Mouse (Mus musculus): Measurements from ENCODE around the gene Acot2.
"Not testable (repeated sequence)": the region's sequence is repeated elsewhere in the genome, so short reads cannot be mapped to it uniquely, and the experiment has no call there.

Gene Acot2

DNA sequence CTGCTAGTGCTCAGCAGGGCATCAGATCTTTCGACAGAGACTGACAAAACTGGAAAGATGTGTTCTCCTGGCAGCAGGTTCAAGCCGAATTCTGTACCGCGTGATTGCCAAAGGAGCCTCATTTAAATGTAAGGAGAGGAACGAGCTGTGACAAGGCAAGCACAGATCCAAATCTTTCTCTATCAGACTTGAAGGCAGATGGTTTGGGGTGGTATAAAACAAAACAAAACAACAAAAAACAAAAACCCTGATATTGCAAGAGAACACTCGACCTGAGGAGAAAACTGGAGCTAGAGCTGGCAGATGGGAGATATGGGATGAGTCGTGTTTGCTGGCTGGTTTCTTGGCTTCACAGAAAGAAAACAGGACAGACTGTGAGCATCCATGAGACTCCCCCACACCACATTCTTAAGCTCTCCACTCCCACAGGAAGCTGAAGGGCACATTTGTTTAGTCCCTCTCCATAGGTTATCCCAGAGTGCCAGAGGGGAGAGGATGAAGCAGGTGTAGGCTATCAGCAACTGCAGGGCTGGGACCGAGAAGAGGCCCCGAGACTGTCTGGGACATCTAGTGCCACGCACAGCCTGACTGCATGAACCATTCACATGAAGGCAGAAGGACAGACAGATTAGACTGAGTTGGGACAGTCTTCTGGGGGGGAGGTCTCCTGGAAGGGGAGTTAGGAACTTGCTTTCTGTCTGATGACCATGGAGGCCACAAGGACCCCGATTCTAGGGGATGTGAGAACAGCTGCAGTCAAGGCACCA lies 10.9 kb downstream of the Acot2 start:
- in situ Hi-C loops (cut with MboI) = no loop called here

DNA sequence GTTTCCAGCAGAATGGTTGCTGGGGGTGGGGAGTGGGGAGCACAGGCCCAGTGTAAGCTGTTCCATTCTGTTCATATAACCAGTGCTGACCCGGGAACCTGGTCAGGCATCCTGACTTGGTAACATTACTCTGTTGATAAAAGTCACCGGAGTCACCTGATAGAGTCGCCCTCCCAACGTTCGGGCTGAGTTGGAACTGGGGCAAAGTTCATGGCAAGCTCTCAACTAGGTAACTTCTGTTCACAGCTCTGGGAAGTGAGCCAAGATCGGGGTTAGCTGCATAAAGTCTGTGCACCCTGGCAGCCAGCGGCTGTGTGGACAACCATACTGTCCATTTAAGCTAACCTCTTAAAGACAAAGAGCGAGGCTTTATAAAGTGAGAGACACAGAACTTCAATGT lies 11.6 kb downstream of the Acot2 start:
- in situ Hi-C loops (cut with MboI) = not testable (repeated sequence)

DNA sequence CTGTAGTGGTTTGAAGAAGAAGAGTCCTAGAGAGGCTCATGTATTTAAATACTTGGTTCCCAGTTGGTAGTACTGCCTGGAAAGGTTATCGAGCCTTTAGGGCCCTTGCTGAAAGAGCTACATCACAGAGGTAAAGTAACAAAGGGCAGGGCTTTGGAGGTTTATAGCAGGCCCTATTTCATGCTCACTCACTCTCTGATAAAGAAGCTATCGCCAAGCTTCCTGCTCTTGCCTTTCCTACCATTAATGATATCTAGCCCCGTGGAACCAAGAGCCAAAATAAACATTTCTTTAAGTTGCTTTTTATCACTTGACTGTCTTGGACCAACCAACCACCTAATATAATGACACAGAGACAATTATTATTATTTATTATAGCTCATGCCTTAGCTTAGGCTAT lies 12.8 kb downstream of the Acot2 start:
- in situ Hi-C loops (cut with MboI) = no loop called here

DNA sequence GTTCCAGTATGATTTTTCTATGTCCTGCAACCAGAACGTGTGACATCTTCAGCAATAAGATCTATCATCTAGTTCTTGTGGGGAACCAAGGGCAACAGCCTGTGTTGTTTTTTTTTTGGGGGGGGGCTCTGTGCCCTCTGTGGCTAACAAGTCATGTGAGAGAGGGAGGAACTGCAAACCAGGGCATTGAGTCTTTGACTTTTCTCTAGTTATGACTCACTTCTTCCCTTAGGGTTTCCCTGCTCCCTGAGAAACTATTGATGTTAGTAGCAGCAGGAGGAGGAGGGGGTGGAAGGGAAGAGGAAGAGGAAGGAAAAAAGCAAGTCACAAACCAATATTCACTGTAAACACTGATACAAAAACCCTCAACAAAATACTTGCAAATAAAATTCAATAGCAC lies 16.2 kb downstream of the Acot2 start:
- in situ Hi-C loops (cut with MboI) = no loop called here

DNA sequence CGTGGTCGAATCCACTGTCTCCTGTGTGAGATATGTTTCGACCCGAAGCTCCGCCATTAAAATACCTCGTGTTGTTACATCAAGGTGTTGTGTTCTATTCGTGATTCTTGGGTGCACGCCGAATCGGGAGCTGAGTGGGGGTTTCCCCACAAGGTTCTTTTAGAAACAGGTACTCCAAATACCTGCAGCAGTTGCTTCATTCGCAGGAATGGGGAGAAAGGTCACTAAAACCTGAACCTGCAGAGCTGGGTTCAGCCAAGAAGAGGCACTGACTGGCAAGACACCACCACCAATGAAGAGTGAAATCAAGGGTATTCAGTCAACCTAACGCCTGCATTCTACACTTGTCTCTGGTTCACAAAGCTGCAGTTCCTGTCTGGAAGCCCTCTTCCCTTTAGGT lies 20.6 kb downstream of the Acot2 start:
- in situ Hi-C loops (cut with MboI) = no loop called here

DNA sequence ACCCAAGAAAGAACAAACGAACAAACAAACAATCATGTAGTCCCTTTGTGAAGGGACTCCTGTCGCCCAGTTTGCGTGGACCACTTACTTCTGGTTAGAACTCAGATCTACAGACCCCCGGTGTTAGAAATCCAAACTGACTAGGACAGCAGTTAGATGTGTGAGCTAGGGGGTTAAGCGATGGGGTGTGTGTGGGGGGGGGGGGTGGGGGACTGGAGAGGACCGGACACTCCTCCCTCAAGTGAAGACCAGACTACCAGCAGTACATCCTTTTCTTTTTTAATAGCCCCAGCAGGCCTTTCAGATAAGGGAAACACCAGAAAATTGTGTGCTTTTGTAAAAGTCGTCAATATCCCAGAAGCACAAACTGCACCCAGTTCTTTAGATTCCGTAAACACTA lies 21.1 kb downstream of the Acot2 start:
- in situ Hi-C loops (cut with MboI) = no loop called here

DNA sequence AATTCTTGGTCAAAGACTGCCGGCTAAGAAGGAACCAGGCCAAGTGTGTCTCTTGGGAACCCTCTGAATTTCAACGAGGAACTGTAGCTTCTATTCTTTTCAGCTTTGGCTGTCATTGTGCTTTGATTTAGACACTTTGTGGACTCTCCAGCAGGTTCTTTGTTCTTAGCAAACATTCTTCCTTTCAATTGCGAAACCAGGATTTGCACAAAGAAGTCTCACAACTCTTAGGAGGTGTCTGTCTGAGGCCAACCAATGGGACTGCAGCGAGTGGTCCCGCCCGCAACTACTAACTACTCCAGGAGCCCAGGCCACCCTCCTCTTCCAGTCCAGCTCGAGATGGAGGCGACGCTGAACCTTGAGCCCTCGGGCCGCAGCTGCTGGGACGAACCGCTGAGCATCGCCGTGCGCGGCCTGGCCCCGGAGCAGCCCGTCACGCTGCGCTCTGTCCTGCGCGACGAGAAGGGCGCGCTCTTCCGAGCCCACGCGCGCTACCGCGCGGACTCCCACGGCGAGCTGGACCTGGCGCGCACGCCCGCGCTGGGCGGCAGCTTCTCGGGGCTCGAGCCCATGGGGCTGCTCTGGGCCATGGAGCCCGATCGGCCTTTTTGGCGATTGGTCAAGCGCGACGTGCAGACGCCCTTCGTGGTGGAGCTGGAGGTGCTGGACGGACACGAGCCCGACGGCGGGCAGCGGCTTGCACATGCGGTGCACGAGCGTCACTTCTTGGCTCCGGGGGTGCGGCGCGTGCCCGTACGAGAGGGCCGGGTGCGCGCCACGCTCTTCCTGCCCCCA lies 21.7 kb downstream of the Acot2 start, which contains the start of gene Acot1:
TSS of gene Acot1 (plus strand) at position 320 of the 795 bp plus-strand sequence.
- in situ Hi-C loops (cut with MboI) = not testable (repeated sequence)

DNA sequence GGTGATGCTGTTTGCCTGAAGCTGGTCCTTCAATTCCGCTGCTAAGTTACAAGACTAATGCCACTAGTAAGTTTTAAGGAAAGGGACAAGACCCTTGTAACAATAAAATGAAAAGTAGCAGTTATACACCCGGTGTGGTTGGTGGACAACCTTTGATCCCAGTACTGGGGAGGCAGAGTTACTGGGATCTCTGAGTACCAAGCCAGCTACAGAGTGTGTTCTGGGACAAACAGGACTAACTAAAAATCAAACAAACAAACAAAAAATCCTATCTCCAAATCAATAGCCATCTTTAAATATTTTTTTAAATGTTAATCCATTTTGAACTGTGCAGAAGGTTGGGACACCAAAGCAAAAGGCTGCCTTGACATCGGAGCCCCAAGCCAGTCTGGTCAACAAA lies 22.5 kb downstream of the Acot2 start:
- in situ Hi-C loops (cut with MboI) = no loop called here

DNA sequence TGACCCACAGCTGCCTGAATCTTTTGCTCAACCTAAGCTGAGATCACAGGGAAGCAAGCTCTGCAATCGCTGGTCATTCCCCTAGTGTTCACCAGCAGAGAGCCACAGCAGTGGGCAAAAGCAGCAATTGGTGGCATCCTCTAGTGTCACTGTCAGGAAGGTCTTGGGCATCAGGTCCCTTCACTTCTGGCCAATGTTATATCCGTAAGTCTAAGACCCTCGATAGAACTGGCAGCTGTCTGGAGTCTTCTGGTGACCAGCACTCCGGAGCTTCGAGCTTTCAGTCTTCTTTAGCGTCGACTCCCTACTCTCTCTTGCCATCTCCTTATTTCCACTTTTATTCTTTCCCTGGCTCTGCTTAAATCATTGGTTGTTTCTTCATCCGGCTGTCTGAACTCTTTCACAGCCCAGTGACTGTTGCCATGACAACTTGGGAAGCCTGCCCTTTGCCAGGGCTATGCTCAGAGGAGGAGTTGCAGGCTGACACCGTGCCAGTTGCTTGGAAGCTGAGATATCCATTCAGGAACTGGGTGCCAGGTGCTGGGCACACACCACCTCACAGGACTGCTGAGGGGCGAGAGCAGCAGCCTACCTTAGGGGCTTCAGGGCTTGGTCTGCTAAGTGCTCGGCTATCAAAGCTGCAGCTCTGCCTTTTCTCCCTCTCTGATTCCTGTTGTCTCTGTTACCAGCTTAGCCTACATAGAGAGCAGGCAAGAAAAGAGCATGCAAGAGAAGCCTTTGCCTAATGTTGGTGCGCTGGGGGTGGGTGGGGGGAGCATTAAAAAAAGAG lies 23.8 kb downstream of the Acot2 start:
- in situ Hi-C loops (cut with MboI) = no loop called here

DNA sequence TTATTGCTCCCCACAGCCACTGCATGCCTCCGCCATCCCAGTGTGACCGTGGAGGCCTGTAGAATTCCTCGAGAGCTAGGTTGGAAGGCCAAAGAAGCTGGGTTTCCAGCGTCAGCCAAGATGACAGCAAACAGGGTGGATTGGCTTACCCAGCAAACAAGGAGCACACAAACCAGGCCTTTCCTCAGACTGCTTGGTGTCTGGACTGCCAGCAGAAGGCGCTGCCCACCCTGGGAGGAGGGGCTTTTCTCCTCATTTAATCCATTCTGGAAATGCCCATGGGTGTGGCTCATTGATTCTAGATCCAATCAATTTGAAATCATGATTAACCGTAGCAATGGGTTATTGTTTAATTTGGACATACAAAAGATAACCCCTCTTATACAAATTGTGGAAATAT lies 25.5 kb downstream of the Acot2 start:
- in situ Hi-C loops (cut with MboI) = no loop called here

DNA sequence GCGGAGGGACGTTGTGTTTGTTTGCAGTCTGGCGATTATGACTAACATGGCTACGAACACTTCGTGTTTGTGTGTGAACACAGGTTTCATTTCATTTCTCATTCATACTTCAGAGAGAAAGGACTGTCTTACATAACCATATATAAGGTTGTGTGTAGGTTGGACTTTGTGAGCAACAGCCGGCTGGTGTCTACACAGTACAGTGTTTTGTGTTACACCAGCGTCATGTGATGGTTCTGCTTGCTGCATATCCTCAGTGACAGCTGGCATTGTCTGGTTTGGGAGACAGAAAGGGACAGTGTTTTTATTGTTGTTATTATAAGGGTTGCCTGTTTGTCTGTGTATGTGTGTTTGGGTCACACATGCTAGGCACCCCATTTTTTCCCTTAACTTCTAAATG lies 26.0 kb downstream of the Acot2 start:
- in situ Hi-C loops (cut with MboI) = no loop called here

DNA sequence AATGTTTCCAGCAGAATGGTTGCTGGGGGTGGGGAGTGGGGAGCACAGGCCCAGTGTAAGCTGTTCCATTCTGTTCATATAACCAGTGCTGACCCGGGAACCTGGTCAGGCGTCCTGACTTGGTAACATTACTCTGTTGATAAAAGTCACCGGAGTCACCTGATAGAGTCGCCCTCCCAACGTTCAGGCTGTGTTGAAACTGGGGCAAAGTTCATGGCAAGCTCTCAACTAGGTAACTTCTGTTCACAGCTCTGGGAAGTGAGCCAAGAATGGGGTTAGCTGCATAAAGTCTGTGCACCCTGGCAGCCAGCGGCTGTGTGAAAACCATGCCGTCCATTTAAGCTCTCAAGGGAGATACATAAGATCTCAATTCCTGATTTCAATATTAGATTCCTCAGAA lies 32.9 kb downstream of the Acot2 start:
- in situ Hi-C loops (cut with MboI) = not testable (repeated sequence)

DNA sequence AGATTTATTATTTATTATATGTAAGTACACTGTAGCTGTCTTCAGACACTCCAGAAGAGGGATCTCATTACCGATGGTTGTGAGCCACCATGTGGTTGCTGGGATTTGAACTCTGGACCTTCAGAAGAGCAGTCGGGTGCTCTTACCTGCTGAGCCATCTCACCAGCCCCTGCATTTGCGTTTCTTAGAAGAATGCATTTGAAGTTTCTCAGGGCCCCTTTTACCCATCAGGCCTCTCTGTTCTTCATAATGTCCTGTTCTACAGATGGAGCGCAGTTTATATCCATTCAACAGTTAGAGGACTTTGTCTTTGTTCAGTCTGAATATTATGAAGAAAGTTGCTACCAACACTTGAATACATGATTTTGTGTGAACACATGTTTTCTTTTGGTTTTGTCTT lies 34.6 kb downstream of the Acot2 start:
- in situ Hi-C loops (cut with MboI) = not testable (repeated sequence)

DNA sequence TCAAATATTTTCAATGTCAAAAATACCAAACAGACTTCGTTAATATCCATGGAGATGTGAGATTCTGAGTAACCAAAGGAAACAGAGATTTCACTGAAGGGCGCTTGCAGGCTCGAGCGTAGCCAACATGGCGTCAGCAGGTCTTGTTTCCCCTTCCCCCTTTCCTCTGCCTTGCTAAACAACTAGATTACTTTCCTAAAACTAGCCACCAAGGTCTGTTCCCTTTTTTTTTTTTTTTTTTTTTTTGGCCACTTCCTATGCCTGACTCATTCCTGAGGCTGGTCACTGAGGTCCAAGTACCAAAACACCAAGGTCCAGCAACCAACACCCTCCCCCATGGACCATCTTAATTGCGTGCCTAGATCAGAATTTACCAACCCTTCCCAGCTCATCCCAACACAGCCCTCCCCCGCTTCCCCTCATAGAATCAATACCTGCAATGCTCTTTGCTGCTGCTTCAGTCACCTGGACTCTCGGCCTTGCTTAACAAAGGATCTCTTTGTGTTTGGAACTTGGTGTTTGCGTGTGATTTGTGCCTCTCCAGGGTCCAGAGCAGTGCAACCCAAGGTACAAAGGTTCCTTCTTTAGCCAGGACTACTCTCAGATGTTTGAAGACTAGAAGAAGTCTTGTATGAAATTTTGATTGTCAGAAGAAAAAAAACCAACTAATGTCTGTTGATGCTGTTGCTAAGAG lies 35.5 kb downstream of the Acot2 start:
- in situ Hi-C loops (cut with MboI) = no loop called here

DNA sequence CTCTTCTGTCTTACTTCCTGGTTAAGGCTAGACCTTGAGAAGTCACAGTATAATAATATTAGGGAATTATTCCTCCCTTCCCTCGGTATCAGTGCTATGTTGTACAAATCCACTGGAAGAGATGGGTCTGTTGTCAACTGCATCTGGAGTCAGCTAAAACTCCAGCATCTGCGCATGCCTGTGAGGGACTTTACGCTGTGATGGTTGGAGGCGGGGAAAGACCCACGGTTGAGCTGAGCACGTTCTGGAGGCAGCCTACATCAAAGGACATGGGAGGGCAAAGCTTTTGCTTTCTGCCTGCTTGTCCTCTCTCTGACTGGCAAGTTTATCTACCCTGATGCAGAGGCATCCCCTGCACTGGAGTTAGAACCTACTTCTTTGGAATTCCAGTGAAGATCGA lies 38.2 kb downstream of the Acot2 start:
- in situ Hi-C loops (cut with MboI) = no loop called here

DNA sequence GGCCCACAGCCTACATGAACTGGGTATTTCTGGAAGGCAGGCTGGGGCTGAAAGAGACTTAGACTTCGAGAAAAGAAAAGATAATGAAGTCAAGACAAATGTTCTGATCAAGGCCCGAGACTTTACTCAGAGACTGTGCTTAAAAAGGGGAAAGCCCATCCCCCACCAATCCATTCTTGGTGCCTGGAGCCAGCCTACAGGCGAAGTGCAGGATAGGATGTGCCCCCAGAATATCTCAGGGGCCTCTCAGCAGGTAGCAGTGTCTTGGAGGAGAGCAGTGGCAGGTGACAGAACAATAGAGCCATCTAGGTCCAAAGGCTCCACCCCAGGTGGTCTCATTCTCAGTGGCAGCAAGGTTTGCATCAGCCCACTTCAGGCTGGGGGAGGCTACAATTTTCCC lies 40.7 kb downstream of the Acot2 start:
- in situ Hi-C loops (cut with MboI) = not testable (repeated sequence)

DNA sequence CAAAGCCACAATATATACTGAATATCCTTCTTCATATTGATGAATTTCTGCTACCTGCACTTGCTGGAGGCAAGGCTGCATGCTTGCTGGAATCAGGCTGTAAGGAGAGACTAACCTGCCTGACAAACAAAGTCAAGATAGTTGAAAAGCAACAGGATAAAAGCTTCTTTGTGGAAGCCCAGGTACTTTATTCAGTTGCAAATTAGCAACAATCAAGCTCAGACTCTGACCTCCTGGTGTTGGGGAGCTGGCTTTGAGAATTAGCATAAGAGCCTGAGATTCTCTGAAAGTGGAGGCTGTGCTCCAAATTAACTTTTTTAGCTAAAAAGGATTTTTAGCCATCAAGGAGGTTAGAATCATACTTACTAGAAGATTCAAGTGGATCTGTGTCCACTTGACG lies 41.4 kb downstream of the Acot2 start:
- in situ Hi-C loops (cut with MboI) = not testable (repeated sequence)

DNA sequence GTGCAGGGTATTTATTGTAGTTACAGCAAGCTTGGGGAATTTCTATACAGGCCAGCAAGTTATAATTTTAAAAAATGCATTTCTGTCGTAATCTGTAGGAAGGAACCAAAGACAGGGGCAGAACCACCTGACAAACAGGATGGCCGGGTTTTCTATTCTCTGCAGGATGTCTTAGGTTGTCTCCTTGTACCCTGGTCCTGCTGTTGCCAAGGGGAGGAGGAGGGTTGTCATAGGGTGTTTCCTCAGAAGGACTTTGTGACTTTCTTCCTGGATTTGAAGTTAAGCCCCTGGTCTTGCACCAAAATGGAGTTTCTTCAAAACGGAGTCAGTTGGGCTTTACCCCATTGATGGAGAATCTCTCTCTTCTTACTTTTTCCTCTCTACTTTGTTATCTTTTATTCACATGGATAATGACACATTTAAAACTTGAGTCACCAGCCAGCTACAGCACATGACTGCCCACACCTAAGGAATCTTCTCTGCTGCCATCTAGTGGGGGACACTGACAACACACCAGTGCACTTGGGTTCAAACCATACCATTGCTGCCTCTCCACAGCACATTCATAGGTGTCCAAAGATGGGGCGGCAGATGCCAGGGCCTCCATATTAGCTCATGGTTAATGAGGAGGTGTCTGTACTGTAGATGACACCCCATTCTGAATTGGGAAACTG lies 43.1 kb downstream of the Acot2 start:
- in situ Hi-C loops (cut with MboI) = no loop called here

DNA sequence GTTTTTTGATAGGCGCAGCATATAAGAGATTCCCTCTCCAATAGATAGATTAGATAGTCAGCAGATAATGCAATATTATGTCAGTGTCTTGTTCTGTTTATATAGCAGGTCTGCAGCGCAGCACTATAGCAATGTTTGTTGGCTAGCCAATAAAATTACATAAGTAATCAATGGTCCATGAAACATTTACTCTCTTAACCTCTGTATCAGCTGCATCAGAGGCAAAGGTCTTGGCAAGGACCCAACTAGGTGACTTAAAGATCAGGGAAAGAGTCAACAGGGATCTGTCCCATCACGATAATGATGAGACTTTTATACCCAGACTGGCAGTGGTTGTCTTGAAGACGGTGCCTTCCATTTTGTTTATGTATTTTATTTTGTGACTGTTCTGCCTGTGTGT lies 45.2 kb downstream of the Acot2 start:
- in situ Hi-C loops (cut with MboI) = no loop called here

DNA sequence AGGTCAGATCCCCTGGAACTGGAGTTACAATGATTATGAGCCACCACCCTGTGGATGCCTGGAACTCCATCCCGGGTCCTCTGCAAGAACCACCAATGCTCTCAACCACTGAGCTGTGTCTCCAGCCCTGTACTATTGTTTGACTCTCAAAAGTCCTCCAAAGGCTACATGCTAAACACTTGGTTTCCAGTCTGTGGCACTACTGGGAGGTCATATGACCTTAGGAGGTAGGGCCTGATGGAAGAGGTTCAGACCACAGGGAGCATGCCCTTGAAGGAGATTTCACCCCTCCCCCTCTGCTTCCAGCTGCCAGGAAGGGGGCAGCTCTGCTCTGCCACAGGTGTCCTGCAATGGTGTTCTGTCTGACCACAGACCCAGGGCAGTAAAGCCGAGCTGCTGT lies 45.6 kb downstream of the Acot2 start:
- in situ Hi-C loops (cut with MboI) = not testable (repeated sequence)

DNA sequence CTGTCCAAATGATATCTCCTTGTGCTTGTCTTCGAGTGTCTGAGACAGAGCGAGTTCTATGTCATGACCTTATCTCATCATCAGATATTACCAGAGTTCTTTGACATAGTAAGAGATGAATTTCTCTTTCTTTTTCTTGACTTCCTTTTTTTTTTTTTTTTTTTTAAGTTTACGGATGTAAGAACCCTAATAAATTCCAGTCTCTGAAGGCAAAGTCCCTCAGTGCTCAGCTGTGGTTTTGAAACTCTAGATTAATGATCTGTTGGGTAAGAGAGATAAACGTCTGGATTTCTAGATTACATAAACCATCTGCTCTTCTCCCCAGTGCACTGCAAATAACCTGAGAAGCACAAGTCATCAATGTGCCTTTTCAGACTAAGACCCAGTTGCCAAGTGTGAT lies 46.4 kb downstream of the Acot2 start:
- in situ Hi-C loops (cut with MboI) = no loop called here

Measured in mature B cell (primary cell).